Mouse (Mus musculus) hindbrain, embryonic 13.5 days (tissue): ENCODE measurements around the gene Dab2ip. TPM values are rescaled to one million over a fixed set of nuclear protein-coding genes. Genes with fewer than 3 reads are reported as not detected.
A peak's percentile ranks its signal among the peaks of the same experiment; 100 is the strongest.

ENCODE experiments used
- ATAC-seq: fragments of 200-750 bp; cut with Nextera tagmentation; 2 replicates; pipeline ENCODE4 v1.8.0; 2017; ENCODE audit warnings: moderate TSS enrichment; ENCODE audit not compliant: low FRiP score
- H3K27ac ChIP-seq: fragments of 300-500 bp; sonication (generic); 2 replicates; pipeline ENCODE4 v1.5.1; 2015; ENCODE audit warnings: inconsistent platforms, mild to moderate bottlenecking, moderate library complexity
- H3K27me3 ChIP-seq: fragments of 300-500 bp; sonication (generic); 2 replicates; pipeline ENCODE4 v1.6.1; 2015; ENCODE audit warnings: mild to moderate bottlenecking, inconsistent platforms
- H3K36me3 ChIP-seq: fragments of 300-500 bp; sonication (generic); 2 replicates; pipeline ENCODE4 v1.6.1; 2015; ENCODE audit warnings: mild to moderate bottlenecking, inconsistent platforms
- H3K4me1 ChIP-seq: fragments of 300-500 bp; sonication (generic); replicated peaks from 2 replicates; pipeline ENCODE4 v1.6.1; 2015; ENCODE audit warnings: inconsistent platforms
- H3K4me2 ChIP-seq: fragments of 300-500 bp; sonication (generic); 2 replicates; pipeline ENCODE4 v1.6.1; 2015; ENCODE audit warnings: inconsistent platforms, mild to moderate bottlenecking, moderate library complexity
- H3K4me3 ChIP-seq: fragments of 300-500 bp; sonication (generic); 2 replicates; pipeline ENCODE4 v1.5.1; 2015; ENCODE audit warnings: mild to moderate bottlenecking, inconsistent platforms
- H3K9ac ChIP-seq: fragments of 300-500 bp; sonication (generic); 2 replicates; pipeline ENCODE4 v1.6.1; 2015; ENCODE audit warnings: mild to moderate bottlenecking, inconsistent platforms
- H3K9me3 ChIP-seq: fragments of 300-500 bp; sonication (generic); 2 replicates; pipeline ENCODE4 v1.6.1; 2016; ENCODE audit warnings: inconsistent platforms
- WGBS: fragments of 180-500 bp; shearing (Covaris S2); methylation state at CpG from one replicate; pipeline ENCODE4 v1.1.7; 2015; 5-methylcytosine and 5-hydroxymethylcytosine counted together
- polyA plus RNA-seq: library from polyadenylated mRNA; unstranded; fragments of >200 nt; fragmentation: Nextera tagmentation; extraction: Ambion mirVana; gene quantifications from 2 replicates; pipeline ENCODE4 v1.2.1, GENCODE M21; 2015

Gene Dab2ip
- polyA plus RNA-seq, 1 experiment from 2014 or later: 38.8 TPM

GRCm38 (mm10) chr2:35620364-35621224 is 62.5 kb downstream of the Dab2ip start:
- Histone ChIP-seq H3K27ac (peak overlapping the region; percentile 32; the same call in 1 of the 2 replicates), H3K4me1 (peaks cover 70% of the 10 kb centered on the region), H3K4me2 (peak overlapping the region; percentile 36), H3K9me3 (no peaks in the 10 kb centered on the region), H3K36me3 (no peaks in the 10 kb centered on the region), H3K27me3 (peaks cover 9% of the 10 kb centered on the region; the same call in 1 of the 2 replicates), H3K9ac (0 out of 2 replicates have a peak overlapping the region, but pooled peaks have one; percentile 5), H3K4me3 (no peak overlapping the region)
- 23% methylated on average over 7 of the region's 7 CpGs for WGBS
- peak; percentile 7; the same call in 1 of the 2 replicates for ATAC-seq

GRCm38 (mm10) chr2:35621225-35621519 is 63.1 kb downstream of the Dab2ip start:
- WGBS: 87% methylated on average over 2 of the region's 2 CpGs
- H3K4me1 ChIP-seq: peaks cover 71% of the 10 kb centered on the region

DNA sequence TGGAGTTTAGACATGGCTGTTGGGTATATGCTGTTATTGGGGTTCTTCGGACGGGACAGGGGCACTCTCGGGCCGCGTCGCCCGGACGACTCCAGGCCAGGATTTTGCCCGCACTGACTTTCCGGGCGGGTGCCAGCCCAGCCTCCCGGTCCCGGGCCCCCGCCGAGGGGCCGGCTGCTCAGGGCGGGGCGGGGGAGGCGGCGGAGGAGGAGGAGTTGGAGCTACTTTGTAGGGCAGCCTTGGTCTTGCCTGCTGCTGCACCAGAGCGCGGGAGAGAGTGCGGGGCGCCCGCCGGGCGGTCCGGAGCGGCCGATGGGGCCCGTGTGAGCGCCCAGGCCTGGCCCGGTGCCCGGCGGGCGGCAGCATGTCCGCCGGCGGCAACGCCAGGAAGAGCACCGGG is 63.7 kb downstream of the Dab2ip start:
- H3K4me2 ChIP-seq: peak overlapping the region; percentile 89
- peak overlapping the region; percentile 35; the same call in 1 of the 2 replicates for H3K27ac ChIP-seq
- H3K9ac ChIP-seq: peak overlapping the region; percentile 85
- H3K27me3 ChIP-seq: peaks cover 9% of the 10 kb centered on the region; the same call in 1 of the 2 replicates
- peak overlapping the region; percentile 58 for H3K4me3 ChIP-seq
- WGBS: 1% methylated on average over 31 of the region's 41 CpGs
- peak; percentile 71 for ATAC-seq
- H3K4me1 ChIP-seq: peaks cover 76% of the 10 kb centered on the region
- no peaks in the 10 kb centered on the region for H3K9me3 ChIP-seq
- H3K36me3 ChIP-seq: no peaks in the 10 kb centered on the region

More at GRCm38 (mm10) chr2:35621225-35621519, 63.1 kb downstream of the Dab2ip start:
- Histone ChIP-seq H3K4me3 (no peak overlapping the region), H3K27ac (no peak overlapping the region), H3K27me3 (peaks cover 9% of the 10 kb centered on the region; the same call in 1 of the 2 replicates), H3K36me3 (no peaks in the 10 kb centered on the region), H3K4me2 (no peak overlapping the region), H3K9me3 (no peaks in the 10 kb centered on the region), H3K9ac (no peak overlapping the region)
- no peak for ATAC-seq

DNA sequence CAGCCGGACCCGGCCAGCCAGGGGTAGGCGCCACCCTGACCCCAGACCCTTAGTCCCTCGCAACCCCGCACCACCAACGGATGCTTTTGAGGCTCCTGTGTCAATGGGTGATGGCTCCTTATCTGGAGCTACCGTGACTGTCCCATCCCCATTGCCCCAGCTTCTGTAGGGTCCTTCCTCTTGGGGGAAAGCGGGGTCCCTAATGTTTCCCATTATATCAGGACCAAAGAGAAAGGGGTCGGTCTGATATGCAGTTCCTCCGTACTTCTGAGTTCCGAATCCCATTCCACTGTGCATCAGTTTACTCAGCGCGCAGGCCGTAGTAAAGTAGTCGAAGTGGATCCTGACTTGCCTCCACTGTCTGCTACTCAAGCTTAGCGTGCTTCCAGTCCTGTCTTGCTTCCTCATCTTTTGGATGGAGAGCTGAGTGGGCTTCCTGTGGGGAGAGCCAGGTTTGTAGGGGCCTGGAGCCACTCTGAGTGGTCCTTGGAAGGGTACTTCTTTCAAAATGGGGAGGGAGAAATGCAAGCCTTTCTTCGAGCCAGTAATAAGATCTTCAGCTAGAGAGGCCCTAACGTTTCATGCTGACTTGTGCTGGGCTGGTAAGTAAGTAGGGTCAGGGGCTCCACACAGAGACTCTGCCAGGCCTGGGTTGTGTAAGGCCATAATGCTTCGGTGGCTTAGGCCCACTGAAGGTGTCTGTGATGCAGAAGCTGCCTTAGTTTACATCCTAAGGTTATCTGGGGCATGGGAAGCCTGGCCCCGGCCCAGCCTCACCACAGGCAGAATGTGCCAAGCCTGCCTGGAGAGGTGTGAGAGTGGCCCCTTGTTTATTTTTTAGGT is 64.4 kb downstream of the Dab2ip start:
- H3K36me3 ChIP-seq: no peaks in the 10 kb centered on the region
- H3K4me2 ChIP-seq: peak overlapping the region; percentile 89
- H3K9me3 ChIP-seq: no peaks in the 10 kb centered on the region
- WGBS: 6% methylated on average over 20 of the region's 20 CpGs
- H3K4me3 ChIP-seq: peak overlapping the region; percentile 58
- peak overlapping the region; percentile 35; the same call in 1 of the 2 replicates for H3K27ac ChIP-seq
- H3K4me1 ChIP-seq: peaks cover 83% of the 10 kb centered on the region
- peak overlapping the region; percentile 85 for H3K9ac ChIP-seq
- ATAC-seq: peak; percentile 26; the same call in 1 of the 2 replicates
- H3K27me3 ChIP-seq: peaks cover 9% of the 10 kb centered on the region; the same call in 1 of the 2 replicates

DNA sequence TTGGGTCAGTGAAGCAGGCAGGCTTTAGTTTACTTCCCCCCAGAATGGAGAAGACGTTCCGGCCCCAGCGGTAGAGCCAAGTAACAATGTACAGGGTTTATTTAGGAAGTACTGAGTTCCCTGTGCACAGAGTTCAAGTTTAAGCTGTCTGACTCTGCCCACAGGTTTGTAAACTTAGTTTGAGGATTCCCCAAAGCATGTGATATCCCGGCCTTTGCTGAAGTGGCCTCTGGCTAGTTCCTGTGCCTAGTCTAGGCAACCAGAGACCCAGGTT is 65.0 kb downstream of the Dab2ip start:
- Histone ChIP-seq H3K4me2 (peak overlapping the region; percentile 89), H3K27ac (no peak overlapping the region), H3K9ac (peak overlapping the region; percentile 85), H3K36me3 (no peaks in the 10 kb centered on the region), H3K9me3 (no peaks in the 10 kb centered on the region), H3K4me3 (peak overlapping the region; percentile 58), H3K27me3 (peaks cover 9% of the 10 kb centered on the region; the same call in 1 of the 2 replicates), H3K4me1 (peaks cover 89% of the 10 kb centered on the region)
- ATAC-seq: no peak
- 49% methylated on average over 4 of the region's 4 CpGs for WGBS

- peak overlapping the region; percentile 58; the same call in 1 of the 2 replicates for H3K4me3 ChIP-seq
- ATAC-seq: no peak
Observed at GRCm38 (mm10) chr2:35623431-35624148, 65.5 kb downstream of the Dab2ip start.

DNA sequence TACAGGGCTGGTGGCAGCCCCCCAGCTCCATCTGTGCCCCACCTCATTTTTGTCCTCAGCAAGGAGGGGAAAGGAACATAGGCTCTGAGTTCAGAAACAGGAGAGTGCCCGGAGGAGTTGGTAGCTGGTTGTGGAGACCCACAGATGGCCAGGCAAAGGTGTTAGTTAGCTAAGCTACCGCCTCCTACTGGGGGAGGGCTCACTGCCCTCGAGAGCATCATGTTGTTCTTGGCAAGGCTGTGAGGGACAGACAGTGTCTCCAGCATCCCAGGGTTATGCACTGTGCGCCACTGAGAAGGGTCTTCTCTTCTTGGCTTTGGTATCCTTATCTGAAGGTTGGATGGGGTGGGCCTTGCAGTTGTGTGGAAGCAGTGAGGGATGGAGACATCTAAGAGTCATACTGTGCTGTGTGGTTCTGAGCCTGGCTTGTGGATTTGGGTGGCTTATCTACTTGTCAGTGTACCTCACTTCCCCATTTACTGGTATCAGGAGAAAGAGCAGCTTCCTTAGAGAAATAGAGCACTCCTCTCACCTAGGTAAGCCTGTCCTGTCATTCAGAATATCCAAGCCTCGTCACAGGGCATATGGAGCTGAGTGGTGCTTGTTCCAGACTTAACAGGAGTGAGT is 66.4 kb downstream of the Dab2ip start:
- no peaks in the 10 kb centered on the region for H3K9me3 ChIP-seq
- H3K36me3 ChIP-seq: no peaks in the 10 kb centered on the region
- ATAC-seq: no peak
- peak overlapping the region; percentile 89; the same call in 1 of the 2 replicates for H3K4me2 ChIP-seq
- H3K27ac ChIP-seq: no peak overlapping the region
- WGBS: 71% methylated on average over 5 of the region's 5 CpGs
- H3K4me3 ChIP-seq: no peak overlapping the region
- H3K9ac ChIP-seq: no peak overlapping the region
- H3K27me3 ChIP-seq: peaks cover 8% of the 10 kb centered on the region; the same call in 1 of the 2 replicates
- peaks cover 91% of the 10 kb centered on the region for H3K4me1 ChIP-seq

More at GRCm38 (mm10) chr2:35623431-35624148, 65.5 kb downstream of the Dab2ip start:
- Histone ChIP-seq H3K4me2 (peak overlapping the region; percentile 89), H3K4me1 (peaks cover 94% of the 10 kb centered on the region), H3K36me3 (no peaks in the 10 kb centered on the region), H3K9ac (peak overlapping the region; percentile 85), H3K27me3 (peaks cover 9% of the 10 kb centered on the region; the same call in 1 of the 2 replicates), H3K9me3 (no peaks in the 10 kb centered on the region), H3K27ac (no peak overlapping the region)
- 36% methylated on average over 12 of the region's 12 CpGs for WGBS

GRCm38 (mm10) chr2:35625007-35625380 is 66.9 kb downstream of the Dab2ip start:
- Histone ChIP-seq H3K4me2 (no peak overlapping the region), H3K4me1 (peaks cover 86% of the 10 kb centered on the region), H3K9me3 (no peaks in the 10 kb centered on the region), H3K36me3 (no peaks in the 10 kb centered on the region), H3K4me3 (no peak overlapping the region), H3K27me3 (peaks cover 4% of the 10 kb centered on the region; the same call in 1 of the 2 replicates), H3K9ac (no peak overlapping the region), H3K27ac (no peak overlapping the region)
- WGBS: 95% methylated on average over 6 of the region's 6 CpGs
- no peak for ATAC-seq

DNA sequence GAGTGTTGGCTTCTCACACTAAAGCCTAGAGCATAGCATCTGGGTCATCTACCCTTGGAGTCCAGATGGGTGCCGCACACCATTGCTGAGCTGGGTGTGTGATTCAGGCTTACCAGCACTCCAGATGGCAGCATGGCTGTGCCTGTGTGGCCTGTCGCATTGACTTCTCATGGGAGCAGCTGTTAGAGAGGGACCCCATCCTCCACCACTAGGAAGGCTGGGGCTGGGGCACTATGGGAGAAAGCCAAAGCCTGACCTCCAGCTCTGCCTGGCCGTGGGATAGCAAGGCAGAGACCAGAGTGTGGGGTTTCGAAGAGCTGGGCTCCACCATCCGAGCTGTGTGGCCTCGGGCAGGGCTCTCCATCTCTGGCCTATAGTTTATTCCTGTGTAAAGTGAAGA is 67.5 kb downstream of the Dab2ip start:
- no peak for ATAC-seq
- no peak overlapping the region for H3K27ac ChIP-seq
- peaks cover 4% of the 10 kb centered on the region; the same call in 1 of the 2 replicates for H3K27me3 ChIP-seq
- H3K4me1 ChIP-seq: peaks cover 81% of the 10 kb centered on the region
- 80% methylated on average over 6 of the region's 6 CpGs for WGBS
- H3K4me2 ChIP-seq: no peak overlapping the region
- H3K36me3 ChIP-seq: no peaks in the 10 kb centered on the region
- H3K9me3 ChIP-seq: no peaks in the 10 kb centered on the region
- H3K4me3 ChIP-seq: no peak overlapping the region
- no peak overlapping the region for H3K9ac ChIP-seq

GRCm38 (mm10) chr2:35626181-35626727 is 68.2 kb downstream of the Dab2ip start:
- no peaks in the 10 kb centered on the region for H3K9me3 ChIP-seq
- no peaks in the 10 kb centered on the region for H3K36me3 ChIP-seq
- no peak overlapping the region for H3K27ac ChIP-seq
- H3K4me3 ChIP-seq: no peak overlapping the region
- peaks cover 73% of the 10 kb centered on the region for H3K4me1 ChIP-seq
- peaks cover 4% of the 10 kb centered on the region; the same call in 1 of the 2 replicates for H3K27me3 ChIP-seq
- no peak for ATAC-seq
- H3K9ac ChIP-seq: no peak overlapping the region
- no peak overlapping the region for H3K4me2 ChIP-seq
- WGBS: 77% methylated on average over 9 of the region's 9 CpGs

- no peak for ATAC-seq
- Histone ChIP-seq H3K4me1 (peaks cover 62% of the 10 kb centered on the region), H3K36me3 (no peaks in the 10 kb centered on the region), H3K27ac (peak overlapping the region; percentile 48), H3K27me3 (peaks cover 4% of the 10 kb centered on the region; the same call in 1 of the 2 replicates), H3K4me2 (no peak overlapping the region), H3K4me3 (no peak overlapping the region), H3K9ac (peak overlapping the region; percentile 55; the same call in 1 of the 2 replicates), H3K9me3 (no peaks in the 10 kb centered on the region)
- WGBS: 52% methylated on average over 11 of the region's 11 CpGs
Observed at GRCm38 (mm10) chr2:35627298-35627898, 69.3 kb downstream of the Dab2ip start.
